Mouse (Mus musculus) embryonic facial prominence, embryonic 10.5 days (tissue): Measurements from ENCODE around the gene Rbms1. TPM values are rescaled to one million over a fixed set of nuclear protein-coding genes. Genes with fewer than 3 reads are reported as not detected.
A peak's percentile ranks its signal among the peaks of the same experiment; 100 is the strongest.

Source experiments
- DNase-seq: peaks from one replicate; pipeline ENCODE4 v3.0.0-alpha.2; 2017; ENCODE audit warnings: low spot score
- H3K27ac ChIP-seq: fragments of 300-500 bp; sonication (generic); replicated peaks from 2 replicates; pipeline ENCODE4 v1.5.1; 2016; ENCODE audit warnings: mild to moderate bottlenecking
- H3K27me3 ChIP-seq: fragments of 300-500 bp; sonication (generic); replicated peaks from 2 replicates; pipeline ENCODE4 v1.6.1; 2016; ENCODE audit warnings: low read depth, mild to moderate bottlenecking; ENCODE audit not compliant: poor library complexity, severe bottlenecking
- H3K36me3 ChIP-seq: fragments of 300-500 bp; sonication (generic); replicated peaks from 2 replicates; pipeline ENCODE4 v1.6.1; 2016; ENCODE audit warnings: mild to moderate bottlenecking, moderate library complexity
- H3K4me1 ChIP-seq: fragments of 300-500 bp; sonication (generic); 2 replicates; pipeline ENCODE4 v1.6.1; 2016
- H3K4me3 ChIP-seq: fragments of 300-500 bp; sonication (generic); 2 replicates; pipeline ENCODE4 v1.5.1; 2016; ENCODE audit warnings: mild to moderate bottlenecking, moderate library complexity
- H3K9me3 ChIP-seq: fragments of 300-500 bp; sonication (generic); 2 replicates; pipeline ENCODE4 v1.6.1; 2016; ENCODE audit warnings: mild to moderate bottlenecking
- WGBS: fragments of 180-500 bp; shearing (Covaris S2); methylation state at CpG from one replicate; pipeline ENCODE4 v1.1.7; 2016; 5-methylcytosine and 5-hydroxymethylcytosine counted together
- polyA plus RNA-seq: library from polyadenylated mRNA; unstranded; fragments of >200 nt; fragmentation: Nextera tagmentation; extraction: Ambion mirVana; gene quantifications from 2 replicates; pipeline ENCODE4 v1.2.1, GENCODE M21; 2016

Rbms1 gene
- polyA plus RNA-seq, 1 experiment from 2014 or later: 106 TPM

- H3K4me3 ChIP-seq: no peak overlapping the region
- H3K9me3 ChIP-seq: no peaks in the 10 kb centered on the region
- H3K36me3 ChIP-seq: 0 out of 2 replicates have a peak, but pooled peaks cover 3% of the 10 kb centered on the region
- 87% methylated on average over 6 of the region's 6 CpGs for WGBS
- DNase-seq: no peak
- peak overlapping the region; percentile 25; the same call in 1 of the 2 replicates for H3K27ac ChIP-seq
- H3K27me3 ChIP-seq: peaks cover 5% of the 10 kb centered on the region; the same call in 1 of the 2 replicates
- peaks cover 60% of the 10 kb centered on the region for H3K4me1 ChIP-seq
Observed at GRCm38 (mm10) chr2:60808822-60809221, 154.2 kb downstream of the Rbms1 start.

DNA sequence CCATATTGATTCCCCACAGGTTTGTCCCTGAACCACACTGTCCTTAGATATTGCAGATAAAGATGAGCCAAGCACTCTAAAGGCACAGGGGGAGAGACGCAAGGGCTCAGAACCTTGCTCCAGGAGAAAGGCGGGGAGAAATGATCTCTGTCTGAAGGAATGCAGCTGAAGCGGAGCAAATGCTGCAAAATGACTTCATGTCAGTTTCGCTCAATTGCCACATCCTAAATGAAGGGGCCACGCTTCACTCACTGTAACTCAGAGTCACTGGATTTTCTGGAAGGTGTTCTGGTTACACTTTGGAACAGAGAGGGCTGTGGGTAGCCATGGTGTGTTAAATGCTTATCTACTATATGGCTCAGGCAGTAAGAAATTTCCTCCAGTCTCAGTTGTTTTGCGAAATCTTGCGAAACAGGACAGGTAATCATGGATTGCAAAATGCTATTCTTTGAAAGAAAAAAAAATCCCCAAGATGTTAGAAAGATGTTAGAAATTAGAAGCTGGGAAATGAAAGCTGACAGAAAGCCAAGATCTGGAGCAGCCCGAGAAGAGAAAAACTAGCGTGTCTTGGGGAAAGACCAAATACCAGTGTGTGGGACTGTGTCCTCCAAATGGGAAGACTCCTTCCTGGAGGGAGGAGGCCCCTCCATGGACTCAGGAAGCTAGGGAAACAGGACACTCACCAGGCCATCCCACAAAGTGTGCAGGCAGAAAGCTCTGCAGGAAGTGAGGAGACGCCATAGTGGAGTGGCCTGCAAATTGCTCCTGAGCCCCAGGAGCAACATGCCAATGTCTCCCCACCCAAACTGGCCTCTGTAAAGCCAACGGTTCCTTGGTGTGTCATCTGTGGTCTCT is 155.4 kb downstream of the Rbms1 start:
- no peaks in the 10 kb centered on the region for H3K9me3 ChIP-seq
- H3K4me1 ChIP-seq: peaks cover 65% of the 10 kb centered on the region
- H3K27ac ChIP-seq: no peak overlapping the region; the same call in 1 of the 2 replicates
- 0 out of 2 replicates have a peak, but pooled peaks cover 3% of the 10 kb centered on the region for H3K36me3 ChIP-seq
- 79% methylated on average over 11 of the region's 11 CpGs for WGBS
- DNase-seq: no peak
- H3K27me3 ChIP-seq: peaks cover 17% of the 10 kb centered on the region; the same call in 1 of the 2 replicates
- no peak overlapping the region for H3K4me3 ChIP-seq

DNA sequence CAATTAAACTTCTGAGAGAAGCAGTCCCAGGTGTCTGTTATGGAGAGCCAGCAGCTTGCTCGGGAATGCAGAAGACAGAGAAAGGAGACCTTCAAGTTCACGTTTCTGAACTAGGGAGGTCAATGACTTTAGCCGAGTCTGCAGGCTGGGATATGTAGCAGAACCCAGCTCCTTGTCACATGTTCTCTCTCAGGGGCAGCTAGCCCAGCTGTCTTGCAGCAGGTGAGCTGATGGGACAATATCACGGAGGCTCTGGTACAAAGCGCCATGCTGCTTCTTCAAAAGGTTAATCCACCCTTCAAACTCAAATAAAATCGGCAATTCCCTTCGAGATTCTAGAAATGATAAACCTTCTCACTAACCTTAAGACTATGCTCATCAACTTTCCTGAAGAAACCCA is 158.2 kb downstream of the Rbms1 start:
- no peak overlapping the region for H3K4me3 ChIP-seq
- DNase-seq: no peak
- peaks cover 82% of the 10 kb centered on the region for H3K4me1 ChIP-seq
- H3K36me3 ChIP-seq: 0 out of 2 replicates have a peak, but pooled peaks cover 2% of the 10 kb centered on the region
- no peak overlapping the region for H3K27ac ChIP-seq
- H3K27me3 ChIP-seq: peaks cover 31% of the 10 kb centered on the region
- WGBS: 56% methylated on average over 7 of the region's 7 CpGs
- no peaks in the 10 kb centered on the region for H3K9me3 ChIP-seq

- no peak for DNase-seq
- Histone ChIP-seq H3K27me3 (peaks cover 45% of the 10 kb centered on the region), H3K27ac (no peak overlapping the region), H3K4me3 (no peak overlapping the region), H3K36me3 (no peaks in the 10 kb centered on the region), H3K9me3 (no peaks in the 10 kb centered on the region), H3K4me1 (peaks cover 81% of the 10 kb centered on the region)
- 83% methylated on average over 6 of the region's 6 CpGs for whole genome bisulfite sequencing
Observed at GRCm38 (mm10) chr2:60803377-60803776, 159.6 kb downstream of the Rbms1 start.

DNA sequence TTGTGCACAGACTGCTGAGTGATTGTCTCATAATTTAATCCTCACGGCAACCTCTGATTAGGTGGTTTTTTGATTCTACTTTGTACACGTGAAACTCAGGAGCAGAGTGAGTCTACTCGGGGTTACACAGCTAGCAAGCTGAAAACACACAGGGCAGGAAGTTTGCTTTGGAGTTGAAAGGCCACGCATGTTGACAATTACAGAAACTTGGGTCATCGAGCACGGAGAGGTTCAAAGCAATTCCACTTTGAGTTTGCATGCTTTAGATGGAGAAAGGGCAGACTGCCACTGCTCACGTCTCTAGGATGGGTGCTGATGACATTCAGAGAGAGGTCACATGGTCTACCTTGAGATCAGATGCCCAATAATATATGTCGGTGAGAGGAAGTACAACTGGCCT is 160.2 kb downstream of the Rbms1 start:
- Histone ChIP-seq H3K27me3 (peaks cover 45% of the 10 kb centered on the region), H3K4me1 (peaks cover 75% of the 10 kb centered on the region), H3K9me3 (no peaks in the 10 kb centered on the region), H3K27ac (no peak overlapping the region), H3K36me3 (no peaks in the 10 kb centered on the region), H3K4me3 (no peak overlapping the region)
- DNase-seq: peak; percentile 53
- WGBS: 28% methylated on average over 8 of the region's 8 CpGs

GRCm38 (mm10) chr2:60802191-60802590 is 160.8 kb downstream of the Rbms1 start:
- no peaks in the 10 kb centered on the region for H3K9me3 ChIP-seq
- peaks cover 72% of the 10 kb centered on the region for H3K4me1 ChIP-seq
- peaks cover 4% of the 10 kb centered on the region; the same call in 1 of the 2 replicates for H3K36me3 ChIP-seq
- peaks cover 45% of the 10 kb centered on the region for H3K27me3 ChIP-seq
- no peak overlapping the region for H3K4me3 ChIP-seq
- 22% methylated on average over 4 of the region's 4 CpGs for WGBS
- no peak overlapping the region for H3K27ac ChIP-seq
- DNase-seq: no peak

GRCm38 (mm10) chr2:60801571-60802155 is 161.3 kb downstream of the Rbms1 start:
- H3K4me1 ChIP-seq: peaks cover 75% of the 10 kb centered on the region
- H3K36me3 ChIP-seq: peaks cover 9% of the 10 kb centered on the region
- H3K4me3 ChIP-seq: peak overlapping the region; percentile 37
- no peak for DNase-seq
- 33% methylated on average over 12 of the region's 12 CpGs for WGBS
- H3K9me3 ChIP-seq: no peaks in the 10 kb centered on the region
- no peak overlapping the region for H3K27ac ChIP-seq
- peaks cover 45% of the 10 kb centered on the region for H3K27me3 ChIP-seq

DNA sequence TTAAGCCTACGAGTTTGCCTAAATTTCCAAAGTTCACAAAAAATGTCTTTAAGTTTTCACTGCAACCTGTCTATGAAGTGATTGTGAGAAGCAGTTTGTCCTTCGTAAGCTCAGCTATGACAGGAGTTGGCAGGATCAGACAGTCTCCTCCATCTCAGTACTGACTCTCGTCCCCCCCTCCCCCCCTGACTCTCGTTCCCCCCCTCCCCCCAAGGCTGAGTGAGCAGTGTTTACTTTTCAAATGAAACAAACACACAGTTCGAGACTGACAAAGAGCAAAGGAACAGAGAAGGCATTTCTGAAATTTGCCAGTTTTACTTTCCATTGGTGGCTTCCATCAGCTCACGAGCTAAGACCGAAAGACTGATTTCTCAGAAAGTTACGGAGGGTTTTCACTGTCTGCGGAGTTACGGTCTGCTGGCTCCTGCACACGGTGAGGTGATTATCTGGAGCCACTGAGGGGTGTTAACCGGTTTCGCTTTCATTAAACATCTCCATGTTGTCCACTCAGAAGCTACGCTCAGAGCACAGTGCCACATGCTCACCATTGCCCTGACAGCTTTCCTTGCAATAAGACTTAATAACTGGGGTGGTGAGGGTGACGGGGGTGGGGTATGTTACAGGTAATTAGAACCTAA is 162.0 kb downstream of the Rbms1 start:
- Histone ChIP-seq H3K9me3 (no peaks in the 10 kb centered on the region), H3K27me3 (peaks cover 45% of the 10 kb centered on the region), H3K4me3 (peak overlapping the region; percentile 37), H3K36me3 (peaks cover 15% of the 10 kb centered on the region), H3K4me1 (peaks cover 81% of the 10 kb centered on the region), H3K27ac (no peak overlapping the region)
- 16% methylated on average over 15 of the region's 15 CpGs for WGBS
- no peak for DNase-seq

- H3K27me3 ChIP-seq: peaks cover 55% of the 10 kb centered on the region
- peaks cover 81% of the 10 kb centered on the region for H3K4me1 ChIP-seq
Observed at GRCm38 (mm10) chr2:60799816-60800215, 163.2 kb downstream of the Rbms1 start.

GRCm38 (mm10) chr2:60798767-60799529 is 164.0 kb downstream of the Rbms1 start:
- H3K27me3 ChIP-seq: peaks cover 60% of the 10 kb centered on the region
- no peak for DNase-seq
- H3K9me3 ChIP-seq: no peaks in the 10 kb centered on the region
- H3K4me1 ChIP-seq: peaks cover 73% of the 10 kb centered on the region
- 81% methylated on average over 17 of the region's 17 CpGs for whole genome bisulfite sequencing
- H3K27ac ChIP-seq: no peak overlapping the region
- peaks cover 33% of the 10 kb centered on the region for H3K36me3 ChIP-seq
- no peak overlapping the region for H3K4me3 ChIP-seq

More at GRCm38 (mm10) chr2:60799816-60800215, 163.2 kb downstream of the Rbms1 start:
- no peak for DNase-seq
- H3K4me3 ChIP-seq: no peak overlapping the region
- 77% methylated on average over 7 of the region's 7 CpGs for WGBS
- H3K36me3 ChIP-seq: peaks cover 24% of the 10 kb centered on the region
- H3K9me3 ChIP-seq: no peaks in the 10 kb centered on the region
- no peak overlapping the region for H3K27ac ChIP-seq

DNA sequence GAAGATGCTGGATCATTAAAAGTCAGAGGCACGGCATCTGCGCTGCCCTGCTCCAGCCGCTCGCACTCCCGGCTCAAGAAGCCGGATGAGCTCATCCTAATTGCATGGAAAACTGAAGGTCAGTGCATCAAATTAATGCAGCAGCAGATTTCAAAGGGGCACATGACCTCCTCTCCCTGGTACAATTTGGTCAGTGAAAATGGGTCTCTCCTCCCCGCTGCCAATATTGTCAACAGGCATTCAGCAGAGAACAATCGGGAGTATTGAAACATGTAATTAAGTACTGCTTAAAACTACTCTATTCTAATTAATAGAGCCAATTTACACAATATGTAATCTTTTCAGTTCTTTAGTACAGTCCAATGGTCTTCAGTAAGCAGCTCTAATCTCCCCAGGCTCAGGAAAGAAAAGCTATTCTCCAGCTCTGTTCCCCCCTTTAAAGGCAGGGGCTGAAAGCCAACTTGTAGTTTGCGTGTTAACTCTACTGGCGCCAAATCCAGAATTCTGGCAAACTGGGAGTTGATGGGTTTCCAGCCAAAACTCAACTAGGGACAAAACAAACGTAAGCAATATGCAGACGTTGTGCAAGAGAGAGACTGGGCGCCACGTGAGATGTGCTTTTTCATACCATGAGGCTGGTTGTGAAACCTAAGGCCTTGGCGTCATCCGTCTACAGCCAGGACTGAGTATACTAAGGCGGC is 165.9 kb downstream of the Rbms1 start:
- Histone ChIP-seq H3K9me3 (no peaks in the 10 kb centered on the region), H3K27me3 (peaks cover 58% of the 10 kb centered on the region), H3K27ac (no peak overlapping the region), H3K4me1 (peaks cover 55% of the 10 kb centered on the region), H3K36me3 (peaks cover 39% of the 10 kb centered on the region), H3K4me3 (no peak overlapping the region)
- WGBS: 54% methylated on average over 17 of the region's 17 CpGs
- DNase-seq: no peak
